Mouse (Mus musculus): ENCODE results near the gene Mettl14. TPM values are rescaled to one million over a fixed set of nuclear protein-coding genes. Genes with fewer than 3 reads are reported as not detected.

The Mettl14 gene
- polyA plus RNA-seq, 1 experiment from 2014 or later: 29.5 TPM

DNA sequence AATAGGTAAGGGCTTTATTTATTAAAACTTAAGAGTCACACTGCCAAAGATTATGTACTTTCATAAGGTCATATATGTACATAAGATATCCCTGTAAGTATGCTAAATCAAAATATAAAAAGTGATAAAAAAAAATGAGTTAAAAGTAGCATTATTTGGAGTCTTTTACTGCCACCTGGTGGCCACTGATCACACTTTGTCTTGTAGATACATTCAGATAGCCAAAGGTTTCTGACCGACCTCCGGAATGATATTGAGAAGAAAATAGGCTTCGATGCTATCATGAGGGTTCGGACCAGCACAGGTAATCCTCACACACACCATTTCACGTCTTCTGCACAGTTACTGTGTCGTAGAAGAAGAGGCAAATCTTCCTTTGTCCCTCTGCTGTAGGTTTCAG is 32.7 kb downstream of the Mettl14 start:
- ATAC-seq: peak; percentile 50; the same call in 1 of the 2 replicates
- Histone ChIP-seq H3K4me3 (replicated peaks) (no peak overlapping the region), H3K27me3 (no peaks in the 10 kb centered on the region), H3K9ac (replicated peaks) (no peak overlapping the region), H3K27ac (no peak overlapping the region), H3K4me1 (replicated peaks) (no peaks in the 10 kb centered on the region), H3K9me3 (no peaks in the 10 kb centered on the region), H3K36me3 (no peaks in the 10 kb centered on the region), H3K4me2 (replicated peaks) (no peak overlapping the region)
- 73% methylated on average over 6 of the region's 6 CpGs for WGBS

DNA sequence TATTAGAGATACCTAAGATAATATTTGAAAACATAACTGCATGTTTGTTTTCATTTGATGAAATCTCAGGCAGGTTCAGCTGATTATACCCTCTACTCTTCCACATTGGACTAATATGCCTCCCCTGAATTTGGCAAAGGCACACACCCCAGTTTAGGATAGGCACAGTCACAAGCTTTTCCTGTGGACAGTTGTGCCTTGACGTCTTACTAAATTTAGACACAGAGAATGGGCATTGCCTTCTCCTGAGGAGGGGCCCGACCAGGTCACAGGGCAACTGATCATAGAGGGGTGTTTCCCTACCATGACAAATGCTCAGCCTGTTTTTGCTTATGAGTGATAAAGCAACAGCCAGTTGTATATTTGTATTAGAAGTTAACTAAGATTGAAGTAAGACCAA is 34.4 kb downstream of the Mettl14 start:
- Histone ChIP-seq H3K4me3 (replicated peaks) (no peak overlapping the region), H3K27me3 (no peaks in the 10 kb centered on the region), H3K4me1 (replicated peaks) (no peaks in the 10 kb centered on the region), H3K27ac (no peak overlapping the region), H3K9ac (replicated peaks) (no peak overlapping the region), H3K9me3 (no peaks in the 10 kb centered on the region), H3K36me3 (no peaks in the 10 kb centered on the region), H3K4me2 (replicated peaks) (no peak overlapping the region)
- ATAC-seq: no peak
- WGBS: 82% methylated on average over 2 of the region's 2 CpGs

DNA sequence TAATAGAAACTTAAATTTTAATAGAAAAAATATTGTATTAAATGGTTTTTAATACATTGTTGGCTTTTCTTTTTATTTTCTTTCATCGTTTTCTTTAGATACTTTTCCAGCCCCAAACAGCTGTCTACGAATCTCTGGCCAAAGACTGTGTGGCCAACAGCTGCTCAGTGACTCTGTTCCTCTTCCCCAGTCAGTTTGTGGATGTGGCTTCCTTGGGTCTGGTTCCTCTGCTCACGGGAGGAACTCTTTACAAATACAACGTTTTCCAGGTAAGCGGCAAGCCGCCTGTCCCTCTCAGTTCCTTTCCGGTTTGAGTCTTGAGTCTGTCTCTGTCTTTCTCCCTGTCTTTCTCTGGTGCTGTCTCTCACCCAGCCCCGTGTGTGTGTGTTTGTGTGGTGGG is 35.3 kb downstream of the Mettl14 start:
- Histone ChIP-seq H3K36me3 (no peaks in the 10 kb centered on the region), H3K4me1 (replicated peaks) (no peaks in the 10 kb centered on the region), H3K9me3 (no peaks in the 10 kb centered on the region), H3K4me2 (replicated peaks) (no peak overlapping the region), H3K9ac (replicated peaks) (no peak overlapping the region), H3K27ac (no peak overlapping the region), H3K4me3 (replicated peaks) (no peak overlapping the region), H3K27me3 (no peaks in the 10 kb centered on the region)
- no peak for ATAC-seq
- WGBS: 90% methylated on average over 8 of the region's 8 CpGs

DNA sequence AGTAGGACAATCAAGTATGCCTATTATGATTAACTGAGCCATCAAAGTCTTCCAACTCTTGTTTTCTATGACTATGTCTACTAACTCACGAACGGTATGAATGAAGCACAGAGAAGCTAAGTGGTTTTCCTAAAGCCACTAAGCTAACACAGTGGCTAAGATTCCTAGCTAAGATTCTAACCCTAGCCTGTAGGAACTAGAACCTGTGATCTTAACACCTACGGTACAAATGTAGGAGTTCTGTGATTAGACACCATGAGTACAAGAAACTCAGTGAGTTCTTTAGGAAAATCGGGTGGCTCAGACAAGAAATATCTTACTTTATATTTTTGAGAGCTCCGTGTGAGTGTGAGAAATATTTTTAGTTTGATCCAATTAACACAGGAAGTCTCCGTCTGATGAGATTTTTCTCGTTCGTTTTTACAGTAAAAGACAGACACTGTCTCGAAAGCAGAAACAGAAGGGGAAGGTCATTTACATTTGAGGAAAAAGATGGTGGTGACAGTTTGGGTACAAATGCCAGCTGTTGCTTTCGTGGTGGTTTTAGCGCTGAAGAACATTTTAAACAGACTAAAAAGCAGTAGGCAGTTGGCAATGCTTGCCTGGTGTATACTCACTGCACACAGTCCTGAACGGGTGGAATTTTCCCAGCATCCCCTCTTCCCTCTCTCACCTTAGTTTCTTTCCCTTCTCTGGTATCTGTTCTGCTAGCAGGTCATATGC is 37.7 kb downstream of the Mettl14 start:
- Histone ChIP-seq H3K27ac (no peak overlapping the region), H3K36me3 (no peaks in the 10 kb centered on the region), H3K9ac (replicated peaks) (no peak overlapping the region), H3K4me3 (replicated peaks) (no peak overlapping the region), H3K4me2 (replicated peaks) (no peak overlapping the region), H3K4me1 (replicated peaks) (no peaks in the 10 kb centered on the region), H3K27me3 (no peaks in the 10 kb centered on the region), H3K9me3 (no peaks in the 10 kb centered on the region)
- ATAC-seq: no peak
- 91% methylated on average over 12 of the region's 12 CpGs for WGBS

DNA sequence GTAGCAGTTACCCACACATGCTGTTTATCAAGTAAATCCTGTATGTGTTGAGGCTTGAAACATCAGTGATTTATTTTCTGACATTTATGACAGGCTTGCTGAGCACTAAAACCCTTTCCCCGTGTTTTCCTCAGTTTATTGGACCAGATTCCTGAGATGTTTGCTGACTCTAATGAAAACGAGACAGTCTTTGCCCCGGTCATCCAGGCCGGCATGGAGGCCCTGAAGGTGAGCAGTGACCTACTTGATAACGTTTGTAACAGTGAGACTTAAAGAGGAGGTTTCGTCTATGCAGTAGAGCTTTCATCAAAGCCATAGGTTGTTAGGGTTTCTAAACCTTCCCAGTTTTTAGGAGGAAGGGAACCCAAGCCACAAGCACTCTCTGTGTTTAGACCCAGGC is 42.2 kb downstream of the Mettl14 start:
- Histone ChIP-seq H3K36me3 (no peaks in the 10 kb centered on the region), H3K27ac (no peak overlapping the region), H3K9me3 (no peaks in the 10 kb centered on the region), H3K4me1 (replicated peaks) (no peaks in the 10 kb centered on the region), H3K4me3 (replicated peaks) (no peak overlapping the region), H3K27me3 (no peaks in the 10 kb centered on the region), H3K9ac (replicated peaks) (no peak overlapping the region), H3K4me2 (replicated peaks) (no peak overlapping the region)
- WGBS: 85% methylated on average over 6 of the region's 6 CpGs
- ATAC-seq: no peak

DNA sequence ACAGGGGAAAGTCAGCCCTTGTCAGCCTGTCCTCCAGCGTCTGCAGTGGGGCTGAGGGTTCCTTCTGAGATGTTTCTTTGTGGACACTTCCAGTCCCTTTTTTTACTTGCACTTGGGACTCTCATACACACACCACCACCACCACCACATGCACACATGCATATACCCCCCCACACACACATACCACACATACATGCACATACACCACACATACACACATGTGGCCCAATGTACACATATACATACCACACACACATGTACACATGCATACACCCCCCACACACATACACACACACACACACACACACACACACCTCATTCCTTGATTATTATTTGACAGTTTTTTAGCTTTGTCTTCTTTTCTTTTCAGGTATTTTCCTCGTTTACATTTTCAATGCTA is 44.9 kb downstream of the Mettl14 start:
- Histone ChIP-seq H3K9me3 (no peaks in the 10 kb centered on the region), H3K27me3 (no peaks in the 10 kb centered on the region), H3K4me1 (replicated peaks) (no peaks in the 10 kb centered on the region), H3K4me3 (replicated peaks) (no peak overlapping the region), H3K4me2 (replicated peaks) (no peak overlapping the region), H3K36me3 (no peaks in the 10 kb centered on the region), H3K27ac (no peak overlapping the region), H3K9ac (replicated peaks) (no peak overlapping the region)
- 77% methylated on average over 2 of the region's 2 CpGs for WGBS
- no peak for ATAC-seq

DNA sequence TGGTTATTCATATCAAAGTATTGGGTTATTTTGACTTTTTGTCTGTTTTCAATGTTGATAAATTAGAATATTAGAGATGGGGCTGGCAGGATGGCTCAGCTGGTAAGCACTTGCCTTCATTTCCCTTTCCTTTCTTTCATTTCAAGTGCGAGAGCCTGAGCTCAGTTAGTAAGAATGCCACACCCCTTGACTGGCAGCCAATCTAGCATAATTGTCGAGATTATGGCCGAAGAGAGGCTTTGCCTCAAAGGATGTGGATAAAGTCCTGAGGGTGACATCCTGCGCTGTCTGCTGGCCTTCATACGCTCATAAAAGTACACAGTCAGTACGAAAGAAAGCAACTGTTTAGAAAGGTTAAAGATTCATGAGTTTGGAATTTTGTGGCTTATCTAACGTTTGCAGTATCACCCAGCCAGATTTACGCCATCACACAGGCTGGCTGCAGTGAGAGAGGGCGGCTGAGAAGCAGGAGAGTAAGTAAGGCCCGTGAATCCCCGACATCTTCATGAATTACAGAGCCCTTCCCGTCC is 47.2 kb downstream of the Mettl14 start:
- no peak overlapping the region for H3K9ac ChIP-seq (replicated peaks)
- no peak for ATAC-seq
- no peak overlapping the region for H3K27ac ChIP-seq
- 74% methylated on average over 12 of the region's 12 CpGs for WGBS
- no peaks in the 10 kb centered on the region for H3K9me3 ChIP-seq
- H3K36me3 ChIP-seq: no peaks in the 10 kb centered on the region
- no peaks in the 10 kb centered on the region for H3K4me1 ChIP-seq (replicated peaks)
- H3K27me3 ChIP-seq: no peaks in the 10 kb centered on the region
- H3K4me3 ChIP-seq (replicated peaks): no peak overlapping the region
- no peak overlapping the region for H3K4me2 ChIP-seq (replicated peaks)

DNA sequence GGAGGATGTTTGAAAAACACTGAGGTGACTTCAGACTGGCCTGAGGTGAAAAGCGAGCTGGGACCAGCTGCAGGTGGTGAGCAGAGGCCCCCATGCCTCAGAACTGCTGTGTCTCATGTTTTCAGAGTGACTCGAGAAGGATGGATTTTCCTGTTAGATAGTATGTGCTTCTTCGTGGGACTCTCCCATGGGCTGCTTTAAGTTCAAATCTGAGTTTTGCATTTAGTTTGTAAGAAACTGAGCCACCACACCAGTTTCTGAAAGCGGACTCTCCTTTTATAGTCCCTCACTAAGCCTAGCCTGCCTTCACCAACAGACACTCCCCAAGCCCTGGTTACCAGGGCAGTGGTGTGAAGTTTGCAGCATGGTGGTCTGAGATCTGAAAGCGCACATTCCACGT is 48.1 kb downstream of the Mettl14 start:
- Histone ChIP-seq H3K4me3 (replicated peaks) (no peak overlapping the region), H3K9me3 (no peaks in the 10 kb centered on the region), H3K4me1 (replicated peaks) (no peaks in the 10 kb centered on the region), H3K4me2 (replicated peaks) (no peak overlapping the region), H3K27ac (no peak overlapping the region), H3K9ac (replicated peaks) (no peak overlapping the region), H3K36me3 (no peaks in the 10 kb centered on the region), H3K27me3 (no peaks in the 10 kb centered on the region)
- WGBS: 80% methylated on average over 6 of the region's 6 CpGs
- ATAC-seq: no peak

DNA sequence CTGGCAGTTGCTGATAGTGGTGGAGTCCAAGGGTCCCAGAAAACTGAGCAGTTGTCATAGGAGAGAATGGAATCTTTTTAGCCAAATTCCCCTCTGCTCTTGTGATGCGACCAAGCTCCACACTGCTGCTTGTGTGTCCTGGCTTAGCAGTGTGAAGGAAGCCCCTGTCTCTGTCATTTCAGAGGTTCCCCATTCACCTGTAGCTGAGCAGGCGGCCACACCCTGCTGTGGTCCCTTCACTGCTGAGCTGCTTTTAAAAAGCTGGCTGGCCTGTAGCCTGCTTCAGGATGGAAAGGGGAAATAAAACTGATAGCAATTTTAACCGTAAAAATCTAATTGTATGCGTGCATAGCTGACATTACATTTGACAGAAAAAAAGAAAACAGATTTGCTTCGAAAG is 49.0 kb downstream of the Mettl14 start:
- Histone ChIP-seq H3K4me1 (replicated peaks) (no peaks in the 10 kb centered on the region), H3K4me2 (replicated peaks) (no peak overlapping the region), H3K4me3 (replicated peaks) (no peak overlapping the region), H3K9ac (replicated peaks) (no peak overlapping the region), H3K27ac (no peak overlapping the region), H3K9me3 (no peaks in the 10 kb centered on the region), H3K27me3 (no peaks in the 10 kb centered on the region), H3K36me3 (no peaks in the 10 kb centered on the region)
- WGBS: 81% methylated on average over 5 of the region's 5 CpGs
- ATAC-seq: no peak

DNA sequence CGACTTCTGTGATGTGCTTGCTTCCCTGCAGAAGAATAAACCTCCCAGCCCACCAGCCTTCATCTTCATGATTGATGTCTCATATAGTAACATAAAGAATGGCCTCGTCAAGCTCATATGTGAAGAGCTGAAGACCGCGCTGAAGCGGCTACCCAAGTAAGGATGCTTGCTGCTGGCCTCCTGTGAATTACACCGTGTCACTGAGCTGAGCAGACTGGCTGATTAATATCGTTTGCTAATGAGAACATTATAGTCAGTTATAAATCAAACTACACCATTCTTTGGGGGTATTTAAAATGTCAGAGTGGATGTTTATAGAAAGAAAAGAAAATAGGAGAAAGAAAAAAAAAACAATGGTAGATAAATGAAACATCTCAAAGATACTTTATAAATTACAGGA is 49.5 kb downstream of the Mettl14 start:
- Histone ChIP-seq H3K4me1 (replicated peaks) (no peaks in the 10 kb centered on the region), H3K4me3 (replicated peaks) (no peak overlapping the region), H3K27me3 (no peaks in the 10 kb centered on the region), H3K27ac (no peak overlapping the region), H3K9ac (replicated peaks) (no peak overlapping the region), H3K9me3 (no peaks in the 10 kb centered on the region), H3K36me3 (no peaks in the 10 kb centered on the region), H3K4me2 (replicated peaks) (no peak overlapping the region)
- 83% methylated on average over 7 of the region's 7 CpGs for WGBS
- no peak for ATAC-seq

DNA sequence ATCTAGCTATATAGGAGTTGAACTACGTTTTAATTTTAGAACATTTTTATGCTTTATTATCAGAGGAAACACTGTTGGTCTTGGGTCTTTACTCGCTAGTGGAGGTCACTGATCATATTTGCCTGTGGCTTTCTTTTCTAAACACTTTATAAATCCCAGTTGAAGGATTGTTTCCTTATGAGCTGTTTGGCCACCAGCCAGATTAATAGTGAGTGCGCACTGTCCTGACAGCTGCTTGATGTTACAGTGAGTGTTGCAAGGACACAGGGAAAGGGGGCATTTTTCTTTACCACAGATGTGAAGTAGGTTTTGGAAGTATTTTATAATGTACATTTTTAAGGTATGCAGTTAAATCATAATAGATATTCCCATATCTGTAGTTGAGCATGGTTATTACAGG is 50.4 kb downstream of the Mettl14 start:
- no peaks in the 10 kb centered on the region for H3K36me3 ChIP-seq
- H3K9ac ChIP-seq (replicated peaks): no peak overlapping the region
- H3K4me3 ChIP-seq (replicated peaks): no peak overlapping the region
- H3K27me3 ChIP-seq: no peaks in the 10 kb centered on the region
- ATAC-seq: no peak
- no peaks in the 10 kb centered on the region for H3K4me1 ChIP-seq (replicated peaks)
- no peak overlapping the region for H3K27ac ChIP-seq
- WGBS: 82% methylated on average over 3 of the region's 3 CpGs
- no peaks in the 10 kb centered on the region for H3K9me3 ChIP-seq
- no peak overlapping the region for H3K4me2 ChIP-seq (replicated peaks)

DNA sequence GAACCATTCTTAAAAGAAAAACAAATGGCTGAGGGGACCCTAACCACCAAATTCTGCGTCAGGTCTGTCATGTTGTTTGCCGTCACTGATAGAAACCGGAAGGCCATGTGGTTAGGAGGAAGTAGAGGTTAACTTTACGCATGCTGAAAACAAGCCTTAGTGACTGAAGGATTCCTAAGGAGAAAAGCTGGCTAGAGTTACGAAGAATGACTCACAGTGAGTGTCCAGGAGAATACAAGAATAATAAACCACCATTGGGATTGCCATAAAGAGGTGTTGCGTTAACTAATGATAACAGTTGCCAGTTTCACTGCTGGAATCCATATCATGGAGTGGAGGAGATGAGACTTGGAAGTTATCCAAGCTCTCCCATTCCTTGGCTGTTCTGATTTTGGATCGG is 51.0 kb downstream of the Mettl14 start:
- H3K36me3 ChIP-seq: no peaks in the 10 kb centered on the region
- ATAC-seq: no peak
- H3K27me3 ChIP-seq: no peaks in the 10 kb centered on the region
- H3K4me2 ChIP-seq (replicated peaks): no peak overlapping the region
- H3K4me3 ChIP-seq (replicated peaks): no peak overlapping the region
- H3K4me1 ChIP-seq (replicated peaks): no peaks in the 10 kb centered on the region
- WGBS: 93% methylated on average over 7 of the region's 7 CpGs
- H3K27ac ChIP-seq: no peak overlapping the region
- no peak overlapping the region for H3K9ac ChIP-seq (replicated peaks)
- no peaks in the 10 kb centered on the region for H3K9me3 ChIP-seq

DNA sequence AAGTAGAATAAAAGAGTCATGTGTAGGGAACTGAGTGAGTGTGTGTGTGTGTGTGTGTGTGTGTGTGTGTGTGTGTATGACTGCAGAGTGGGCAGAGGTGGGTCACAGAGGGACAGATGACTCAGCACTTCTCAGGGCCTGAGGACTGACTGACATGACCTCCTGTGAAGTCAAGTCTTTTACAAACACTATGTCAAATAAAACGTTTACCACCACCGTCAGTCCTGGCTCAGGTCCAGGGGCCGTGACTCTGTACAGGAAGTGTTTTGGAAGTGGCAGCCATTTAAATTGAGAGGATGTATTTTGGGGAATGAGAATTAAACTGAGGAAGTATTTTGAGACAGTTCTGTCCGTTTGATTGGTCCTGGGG is 52.9 kb downstream of the Mettl14 start:
- no peaks in the 10 kb centered on the region for H3K36me3 ChIP-seq
- WGBS: 59% methylated on average over 4 of the region's 4 CpGs
- no peak overlapping the region for H3K4me2 ChIP-seq (replicated peaks)
- ATAC-seq: no peak
- H3K9ac ChIP-seq (replicated peaks): no peak overlapping the region
- no peak overlapping the region for H3K27ac ChIP-seq
- H3K4me1 ChIP-seq (replicated peaks): no peaks in the 10 kb centered on the region
- H3K9me3 ChIP-seq: no peaks in the 10 kb centered on the region
- no peak overlapping the region for H3K4me3 ChIP-seq (replicated peaks)
- H3K27me3 ChIP-seq: no peaks in the 10 kb centered on the region

Data from midbrain, embryonic 13.5 days (tissue).